Mouse (Mus musculus) stomach, embryonic 16.5 days (tissue): ENCODE results near the gene Rhbdd2. TPM values are rescaled to one million over a fixed set of nuclear protein-coding genes. Genes with fewer than 3 reads are reported as not detected.
A peak's percentile ranks its signal among the peaks of the same experiment; 100 is the strongest.
"Not testable (repeated sequence)": the region's sequence is repeated elsewhere in the genome, so short reads cannot be mapped to it uniquely, and the experiment has no call there.

Experiments
- ATAC-seq: fragments of 200-750 bp; cut with Nextera tagmentation; 2 replicates; pipeline ENCODE4 v1.8.0; 2017; ENCODE audit warnings: moderate number of reproducible peaks, moderate TSS enrichment; ENCODE audit not compliant: insufficient read depth, low FRiP score
- H3K27ac ChIP-seq: fragments of 300-500 bp; sonication (generic); 2 replicates; pipeline ENCODE4 v1.5.1; 2014; ENCODE audit warnings: low read length
- H3K27me3 ChIP-seq: fragments of 300-500 bp; sonication (generic); 2 replicates; pipeline ENCODE4 v1.6.1; 2014; ENCODE audit warnings: low read length, control low read depth, mixed read lengths; ENCODE audit not compliant: control insufficient read depth, insufficient read depth
- H3K36me3 ChIP-seq: fragments of 300-500 bp; sonication (generic); 2 replicates; pipeline ENCODE4 v1.6.1; 2014; ENCODE audit warnings: low read length; ENCODE audit not compliant: control insufficient read depth, insufficient read depth
- H3K4me1 ChIP-seq: fragments of 300-500 bp; sonication (generic); 2 replicates; pipeline ENCODE4 v1.6.1; 2014; ENCODE audit warnings: low read length, control low read depth, mixed read lengths; ENCODE audit not compliant: control insufficient read depth, insufficient read depth
- H3K4me2 ChIP-seq: fragments of 300-500 bp; sonication (generic); 2 replicates; pipeline ENCODE4 v1.6.1; 2014; ENCODE audit warnings: low read depth, low read length, mixed read lengths
- H3K4me3 ChIP-seq: fragments of 300-500 bp; sonication (generic); replicated peaks from 2 replicates; pipeline ENCODE4 v1.5.1; 2014; ENCODE audit warnings: mild to moderate bottlenecking, low read length
- H3K9ac ChIP-seq: fragments of 300-500 bp; sonication (generic); 2 replicates; pipeline ENCODE4 v1.6.1; 2014; ENCODE audit warnings: low read length
- H3K9me3 ChIP-seq: fragments of 300-500 bp; sonication (generic); replicated peaks from 2 replicates; pipeline ENCODE4 v1.6.1; 2016; ENCODE audit warnings: low read length, control low read depth; ENCODE audit not compliant: control insufficient read depth
- WGBS: fragments of 180-500 bp; shearing (Covaris S2); extraction: QIAGEN DNeasy Blood & Tissue Kit; methylation state at CpG from one replicate; pipeline ENCODE4 v1.1.7; 2014; 5-methylcytosine and 5-hydroxymethylcytosine counted together
- polyA plus RNA-seq: library from polyadenylated mRNA; unstranded; fragments of >200 nt; fragmentation: Nextera tagmentation; extraction: Ambion mirVana; gene quantifications from 2 replicates; pipeline ENCODE4 v1.2.1, GENCODE M21; 2015

Gene Rhbdd2
- 41.3 and 46.0 TPM in 2 replicates for polyA plus RNA-seq

- H3K9me3 ChIP-seq, result no peaks in the 10 kb centered on the region
- peak within 1 kb of the TSS; percentile 86 for H3K9ac ChIP-seq
- H3K36me3 ChIP-seq, result no peaks in the 10 kb centered on the region
- peak; percentile 99 for ATAC-seq
- no peaks in the 10 kb centered on the region for H3K27me3 ChIP-seq
- no peaks in the 10 kb centered on the region for H3K4me1 ChIP-seq
- 12% methylated on average over 30 of the region's 30 CpGs for WGBS
- H3K4me3 ChIP-seq, result peak within 1 kb of the TSS; percentile 71
- peak within 1 kb of the TSS; percentile 86 for H3K27ac ChIP-seq
- H3K4me2 ChIP-seq, result peak within 1 kb of the TSS; percentile 72
Measured at GRCm38 (mm10) chr5:135632117-135632796, at the start of gene Rhbdd2. Rhbdd2 (plus strand) TSS chr5:135632618.

GRCm38 (mm10) chr5:135585691-135586090 lies 46.7 kb upstream of the Rhbdd2 start:
- H3K9ac ChIP-seq, result no peak overlapping the region
- H3K27me3 ChIP-seq, result no peaks in the 10 kb centered on the region
- ATAC-seq, result no peak
- no peak overlapping the region for H3K27ac ChIP-seq
- no peaks in the 10 kb centered on the region; the same call in 1 of the 2 replicates for H3K9me3 ChIP-seq
- H3K4me1 ChIP-seq, result no peaks in the 10 kb centered on the region
- no peak overlapping the region for H3K4me2 ChIP-seq
- H3K36me3 ChIP-seq, result no peaks in the 10 kb centered on the region
- 83% methylated on average over 8 of the region's 8 CpGs for WGBS
- no peak overlapping the region for H3K4me3 ChIP-seq

GRCm38 (mm10) chr5:135587764-135588163 lies 44.7 kb upstream of the Rhbdd2 start:
- ATAC-seq, result no peak
- H3K27ac ChIP-seq, result no peak overlapping the region
- WGBS, result 80% methylated on average over 4 of the region's 4 CpGs
- no peak overlapping the region for H3K9ac ChIP-seq
- H3K4me3 ChIP-seq, result no peak overlapping the region
- H3K4me1 ChIP-seq, result no peaks in the 10 kb centered on the region
- H3K9me3 ChIP-seq, result no peaks in the 10 kb centered on the region; the same call in 1 of the 2 replicates
- H3K4me2 ChIP-seq, result no peak overlapping the region
- H3K36me3 ChIP-seq, result no peaks in the 10 kb centered on the region
- no peaks in the 10 kb centered on the region for H3K27me3 ChIP-seq

GRCm38 (mm10) chr5:135589996-135590784 lies 42.2 kb upstream of the Rhbdd2 start:
- Histone ChIP-seq H3K4me3 (no peak overlapping the region), H3K9ac (no peak overlapping the region), H3K4me2 (no peak overlapping the region), H3K4me1 (no peaks in the 10 kb centered on the region), H3K27ac (no peak overlapping the region), H3K36me3 (no peaks in the 10 kb centered on the region), H3K9me3 (no peaks in the 10 kb centered on the region; the same call in 1 of the 2 replicates), H3K27me3 (no peaks in the 10 kb centered on the region)
- ATAC-seq, result no peak
- WGBS, result 72% methylated on average over 10 of the region's 12 CpGs

GRCm38 (mm10) chr5:135604643-135605042 lies 27.8 kb upstream of the Rhbdd2 start:
- H3K9me3 ChIP-seq, H3K36me3 ChIP-seq, H3K4me1 ChIP-seq, H3K27ac ChIP-seq, H3K27me3 ChIP-seq, H3K4me2 ChIP-seq, ATAC-seq, H3K4me3 ChIP-seq, H3K9ac ChIP-seq: not testable (repeated sequence)
- no CpG with 5 or more reads among the region's 1 CpGs for WGBS

- WGBS, result no CpG with 5 or more reads among the region's 1 CpGs
- H3K27ac ChIP-seq, H3K4me1 ChIP-seq, H3K4me2 ChIP-seq, H3K9ac ChIP-seq, H3K4me3 ChIP-seq, H3K36me3 ChIP-seq, H3K27me3 ChIP-seq, ATAC-seq, H3K9me3 ChIP-seq: not testable (repeated sequence)
Measured at GRCm38 (mm10) chr5:135606717-135607116, 25.7 kb upstream of the Rhbdd2 start.

- Histone ChIP-seq H3K9me3 (peaks cover 6% of the 10 kb centered on the region; the same call in 1 of the 2 replicates), H3K9ac (no peak overlapping the region), H3K4me2 (no peak overlapping the region), H3K27me3 (no peaks in the 10 kb centered on the region), H3K4me1 (no peaks in the 10 kb centered on the region), H3K36me3 (no peaks in the 10 kb centered on the region), H3K27ac (no peak overlapping the region), H3K4me3 (no peak overlapping the region)
- ATAC-seq, result no peak
- 49% methylated on average over 1 of the region's 1 CpGs for WGBS
Measured at GRCm38 (mm10) chr5:135607581-135607980, 24.8 kb upstream of the Rhbdd2 start.

GRCm38 (mm10) chr5:135609794-135610193 lies 22.6 kb upstream of the Rhbdd2 start:
- Histone ChIP-seq H3K27me3 (no peaks in the 10 kb centered on the region), H3K9ac (no peak overlapping the region), H3K36me3 (no peaks in the 10 kb centered on the region), H3K4me2 (no peak overlapping the region), H3K27ac (no peak overlapping the region), H3K4me1 (no peaks in the 10 kb centered on the region), H3K4me3 (no peak overlapping the region), H3K9me3 (no peaks in the 10 kb centered on the region)
- WGBS, result 61% methylated on average over 4 of the region's 4 CpGs
- ATAC-seq, result no peak

- not testable (repeated sequence) for H3K9me3 ChIP-seq, H3K4me3 ChIP-seq, H3K27ac ChIP-seq, ATAC-seq, H3K36me3 ChIP-seq, H3K9ac ChIP-seq, H3K4me2 ChIP-seq, H3K27me3 ChIP-seq, H3K4me1 ChIP-seq
- 88% methylated on average over 10 of the region's 10 CpGs for WGBS
Measured at GRCm38 (mm10) chr5:135619741-135620140, 12.7 kb upstream of the Rhbdd2 start.
